Mouse (Mus musculus) layer of hippocampus, adult 2 months (tissue): ENCODE results near the gene Ctrc. TPM values are rescaled to one million over a fixed set of nuclear protein-coding genes. Genes with fewer than 3 reads are reported as not detected.
A peak's percentile ranks its signal among the peaks of the same experiment; 100 is the strongest.

Source experiments
- DNase-seq, 2 experiments: peaks; one replicate each; pipeline ENCODE4 v3.0.0; 2022; ENCODE audit warnings: low spot score in 2 of 2
- H3K27ac ChIP-seq: fragments of 200-600 bp; 2 replicates; pipeline ENCODE4 v1.8.1; 2022
- H3K4me3 ChIP-seq: fragments of 200-600 bp; 2 replicates; pipeline ENCODE4 v1.8.1; 2022; ENCODE audit warnings: mild to moderate bottlenecking
- CTCF ChIP-seq: fragments of 200-600 bp; conservative IDR thresholded peaks from 2 replicates; pipeline ENCODE4 v1.8.1; 2022; ENCODE audit warnings: antibody characterized with exemption, mild to moderate bottlenecking, moderate library complexity
- total RNA-seq, 2 experiments: library from RNA; stranded (reverse); gene quantifications; 2 replicates each; pipeline ENCODE4 v1.2.3; 2021

The Ctrc gene
- total RNA-seq, 2 experiments from 2014 or later, result not detected

DNA sequence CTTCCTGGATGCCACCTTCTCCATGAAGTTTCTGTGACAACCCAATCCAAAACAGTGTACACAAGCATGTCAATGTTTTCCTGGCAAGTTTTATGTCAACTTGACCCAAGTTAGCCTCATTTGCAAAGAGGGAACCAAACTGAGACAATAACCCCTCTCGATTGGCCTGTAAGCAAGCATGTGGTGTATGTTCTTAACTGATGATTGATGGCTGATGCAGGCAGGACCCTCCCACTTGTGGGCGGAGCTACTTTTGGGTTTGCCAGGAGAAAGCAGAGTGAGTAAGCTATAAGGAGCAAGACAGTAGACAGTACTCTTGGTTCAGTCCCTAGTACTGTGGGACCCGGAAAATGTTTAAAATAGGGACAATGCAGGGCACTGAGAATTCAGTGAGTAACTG lies 23.2 kb downstream of the Ctrc start:
- DNase-seq, result no peak
- Histone ChIP-seq H3K4me3 (no peak overlapping the region), H3K27ac (no peak overlapping the region)
- no peak for TF ChIP-seq CTCF

DNA sequence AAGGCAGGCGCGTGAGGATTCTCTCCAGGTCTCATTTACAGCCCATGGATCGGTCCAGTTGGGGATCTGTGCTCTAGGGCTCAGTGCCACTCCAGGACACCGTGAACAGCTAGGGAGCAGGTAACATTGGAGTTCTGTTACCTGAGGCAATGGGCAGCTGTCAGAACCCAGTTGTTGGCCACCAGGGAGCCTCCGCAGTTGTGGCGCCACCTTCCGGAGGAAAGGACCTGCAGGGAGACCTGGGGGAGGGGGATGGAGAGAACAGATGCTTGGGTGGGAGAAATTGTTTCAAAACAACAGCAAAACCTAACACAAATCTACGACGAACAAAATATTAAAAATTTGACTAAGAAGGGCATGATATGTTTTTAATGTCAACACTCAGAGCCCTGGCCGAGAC lies 24.1 kb downstream of the Ctrc start:
- DNase-seq, result no peak
- H3K27ac ChIP-seq, result no peak overlapping the region
- peak; percentile 58 for TF ChIP-seq CTCF
- H3K4me3 ChIP-seq, result no peak overlapping the region

DNA sequence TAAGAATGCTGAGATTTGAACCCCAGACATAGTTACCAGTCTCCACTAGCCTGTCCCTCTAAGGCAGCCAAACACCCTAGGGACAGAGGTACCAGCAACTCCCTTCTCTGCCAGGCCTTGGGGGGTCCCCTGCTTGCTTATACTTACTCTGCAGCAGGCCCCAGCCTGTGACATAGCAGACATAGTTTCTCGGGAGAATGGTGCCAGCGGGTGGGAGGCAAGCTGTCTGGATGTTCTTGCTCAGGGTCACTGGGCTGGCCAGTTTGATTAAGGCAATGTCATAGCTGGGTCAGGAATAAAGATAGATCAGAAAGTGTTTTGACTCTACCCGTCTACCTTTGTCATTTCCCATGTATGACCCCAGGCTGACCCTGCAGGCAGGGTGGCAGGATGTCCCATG lies 25.0 kb downstream of the Ctrc start:
- no peak for DNase-seq
- Histone ChIP-seq H3K4me3 (no peak overlapping the region), H3K27ac (no peak overlapping the region)
- TF ChIP-seq CTCF, result no peak

DNA sequence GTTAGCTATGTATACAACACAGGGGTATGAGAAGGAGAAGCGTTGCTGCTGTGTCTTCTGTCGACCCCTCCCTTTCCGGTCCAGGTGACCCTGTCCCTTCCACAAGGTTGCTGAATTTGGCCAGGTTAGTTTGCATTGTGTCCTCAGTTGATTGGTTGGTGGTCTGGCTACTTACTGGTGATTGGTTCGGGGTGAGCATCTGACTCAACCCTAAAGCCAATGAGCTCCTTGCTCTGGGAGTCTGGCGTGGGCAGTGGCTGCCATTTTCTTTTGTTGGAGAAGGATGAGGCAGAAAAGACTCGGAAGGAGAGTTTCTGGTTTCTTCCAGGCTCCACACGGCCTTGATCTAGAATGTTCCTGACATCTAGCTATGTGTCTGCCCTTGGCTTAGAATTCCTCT lies 26.8 kb downstream of the Ctrc start:
- no peak overlapping the region for H3K4me3 ChIP-seq

DNA sequence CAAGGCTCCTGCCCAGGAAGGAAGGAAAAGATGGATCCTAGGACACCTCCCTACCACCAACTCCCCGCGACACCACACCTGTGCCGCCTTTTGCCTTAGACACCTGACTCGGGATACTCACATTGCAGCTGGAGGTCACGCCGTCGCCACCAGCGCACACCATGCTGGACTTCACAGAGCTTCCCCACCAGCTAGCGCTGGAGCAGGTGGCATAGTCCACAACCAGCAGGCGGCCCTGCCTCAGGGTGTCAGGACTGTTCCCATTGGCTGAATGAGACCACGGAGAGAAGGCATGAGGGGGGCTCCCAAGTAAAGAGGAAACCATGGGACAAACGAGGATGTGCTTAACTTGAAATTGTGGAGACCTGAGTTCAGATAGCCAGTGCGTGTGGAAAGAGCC lies 27.3 kb downstream of the Ctrc start:
- H3K4me3 ChIP-seq, result no peak overlapping the region
- DNase-seq, result no peak
- no peak for TF ChIP-seq CTCF
- no peak overlapping the region for H3K27ac ChIP-seq

More for the DNA sequence above, 26.8 kb downstream of the Ctrc start:
- no peak for TF ChIP-seq CTCF
- no peak overlapping the region for H3K27ac ChIP-seq
- DNase-seq, result no peak

DNA sequence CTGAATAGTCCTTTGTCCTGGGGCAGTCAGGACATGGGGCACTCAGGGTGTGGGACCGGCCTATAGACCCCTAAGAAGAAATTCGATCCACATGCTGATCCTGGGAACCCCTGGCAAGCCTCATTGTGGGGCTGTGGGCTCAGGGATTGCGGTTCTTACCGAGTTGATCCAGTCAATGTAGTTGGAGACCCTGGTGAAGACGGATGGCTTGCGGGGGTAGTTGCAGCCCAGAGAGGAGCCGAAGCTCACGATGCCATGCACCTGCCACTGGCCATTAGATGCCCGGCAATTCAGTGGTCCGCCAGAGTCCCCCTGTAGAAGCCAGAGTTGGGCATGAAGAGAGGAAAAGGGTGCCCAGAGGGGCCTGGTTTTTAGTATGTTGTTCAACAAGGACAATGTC lies 28.5 kb downstream of the Ctrc start:
- no peak for DNase-seq
- Histone ChIP-seq H3K27ac (peak overlapping the region; percentile 77; the same call in 1 of the 2 replicates), H3K4me3 (no peak overlapping the region)
- TF ChIP-seq CTCF, result no peak

DNA sequence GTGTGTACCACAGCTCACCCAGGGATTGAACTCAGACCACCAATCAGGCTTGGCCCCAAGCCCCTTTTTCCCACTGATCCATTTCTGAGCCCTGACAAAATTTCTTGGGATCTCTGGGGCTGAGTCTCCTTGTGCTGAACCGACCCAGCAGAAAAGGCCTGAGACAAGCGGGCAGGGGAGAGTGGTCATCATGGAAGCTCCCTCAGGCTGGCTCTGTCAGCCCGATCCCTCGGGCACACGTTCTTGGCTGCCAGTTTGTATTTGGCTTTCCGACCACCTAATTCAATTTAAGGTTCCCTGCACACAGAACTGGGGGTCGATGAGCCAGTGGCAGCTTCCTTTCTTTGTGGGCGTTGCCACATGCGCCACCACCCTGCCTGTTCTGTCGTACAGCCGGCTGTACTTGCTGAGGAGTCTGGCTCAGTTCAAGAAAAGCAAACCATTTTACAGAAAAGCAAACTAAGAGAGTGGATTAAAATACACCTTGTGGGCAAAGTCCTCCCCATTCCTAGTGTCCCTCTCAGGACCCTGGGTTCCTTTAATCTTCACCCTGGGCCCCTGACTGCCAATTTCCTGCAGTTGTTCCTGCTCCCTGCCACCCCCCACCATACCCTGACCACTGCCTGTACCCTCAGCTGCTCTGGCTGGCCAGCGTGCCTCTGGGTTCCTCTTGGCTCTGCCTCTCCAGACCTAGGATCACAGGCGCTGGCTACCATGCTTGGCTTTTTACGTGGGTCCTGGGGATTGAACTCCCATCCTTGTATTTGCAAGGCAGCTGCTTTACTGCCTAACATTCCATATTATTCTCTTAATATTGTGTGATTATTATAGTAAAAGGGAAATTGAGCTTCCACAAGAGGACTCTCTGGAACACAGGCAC lies 29.1 kb downstream of the Ctrc start:
- Histone ChIP-seq H3K4me3 (no peak overlapping the region), H3K27ac (peak overlapping the region; percentile 77)
- no peak for TF ChIP-seq CTCF
- DNase-seq, result peak; percentile 38 to 50

DNA sequence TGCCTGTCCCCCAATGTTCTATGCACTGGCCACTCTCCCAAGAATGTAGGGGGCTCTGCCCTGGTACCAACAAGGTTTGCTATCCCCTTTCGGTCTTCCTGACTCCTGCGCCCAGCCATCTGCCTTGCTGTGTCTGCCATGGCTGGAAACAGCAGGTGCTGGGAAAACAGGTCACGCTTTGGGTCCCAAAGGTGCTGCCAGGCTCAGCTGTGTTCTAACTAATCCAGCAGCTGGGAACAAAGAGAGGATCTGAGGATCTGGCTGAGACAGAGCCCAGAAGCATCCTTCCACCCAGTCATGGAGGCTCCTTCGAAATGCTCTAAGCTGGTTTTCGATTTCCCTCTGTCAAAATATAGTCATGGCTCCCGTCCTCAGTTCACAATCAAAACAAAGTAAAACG lies 29.9 kb downstream of the Ctrc start:
- no peak for TF ChIP-seq CTCF
- Histone ChIP-seq H3K4me3 (no peak overlapping the region), H3K27ac (peak overlapping the region; percentile 77)
- no peak for DNase-seq

DNA sequence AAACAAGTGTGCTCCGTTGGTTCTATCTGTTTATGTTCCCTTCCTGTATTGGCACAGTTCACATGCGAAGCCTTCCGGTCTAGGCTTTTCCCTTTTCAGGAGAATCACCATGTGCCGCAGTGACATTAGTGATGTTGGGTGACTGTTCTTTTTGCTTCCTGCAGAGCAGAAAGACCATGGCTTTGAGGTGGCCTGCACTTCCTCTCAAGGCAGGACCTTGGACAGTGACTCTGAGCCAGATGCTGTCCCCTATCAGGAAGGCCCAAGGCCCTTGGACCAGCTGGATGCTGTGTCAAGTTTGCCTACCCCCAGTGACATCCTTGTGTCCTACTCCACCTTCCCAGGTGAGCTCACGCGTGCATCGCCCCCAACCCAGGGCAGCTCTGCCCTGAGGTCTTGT lies 34.8 kb downstream of the Ctrc start:
- no peak for DNase-seq
- no peak overlapping the region for H3K4me3 ChIP-seq
- no peak for TF ChIP-seq CTCF
- no peak overlapping the region for H3K27ac ChIP-seq

DNA sequence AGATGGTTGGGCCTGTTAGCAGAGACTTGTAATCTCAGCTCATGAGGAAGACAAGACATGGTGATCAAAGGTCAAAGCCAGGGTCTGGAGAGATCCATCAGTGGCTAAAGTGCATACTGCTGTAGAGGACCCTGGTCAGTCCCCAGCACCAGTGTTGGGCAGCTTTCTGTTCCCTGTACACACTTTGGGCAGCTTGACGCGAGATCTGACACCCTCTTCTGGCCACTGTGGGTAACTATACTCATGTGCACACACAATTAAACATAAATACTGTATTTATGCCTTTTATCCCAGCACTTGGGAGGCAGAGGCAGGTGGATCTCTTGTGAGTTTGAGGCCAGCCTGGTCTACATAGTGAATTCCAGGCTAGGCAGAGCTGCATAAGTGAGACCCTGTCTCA lies 35.2 kb downstream of the Ctrc start:
- no peak for TF ChIP-seq CTCF
- H3K27ac ChIP-seq, result no peak overlapping the region
- no peak overlapping the region for H3K4me3 ChIP-seq
- no peak for DNase-seq

DNA sequence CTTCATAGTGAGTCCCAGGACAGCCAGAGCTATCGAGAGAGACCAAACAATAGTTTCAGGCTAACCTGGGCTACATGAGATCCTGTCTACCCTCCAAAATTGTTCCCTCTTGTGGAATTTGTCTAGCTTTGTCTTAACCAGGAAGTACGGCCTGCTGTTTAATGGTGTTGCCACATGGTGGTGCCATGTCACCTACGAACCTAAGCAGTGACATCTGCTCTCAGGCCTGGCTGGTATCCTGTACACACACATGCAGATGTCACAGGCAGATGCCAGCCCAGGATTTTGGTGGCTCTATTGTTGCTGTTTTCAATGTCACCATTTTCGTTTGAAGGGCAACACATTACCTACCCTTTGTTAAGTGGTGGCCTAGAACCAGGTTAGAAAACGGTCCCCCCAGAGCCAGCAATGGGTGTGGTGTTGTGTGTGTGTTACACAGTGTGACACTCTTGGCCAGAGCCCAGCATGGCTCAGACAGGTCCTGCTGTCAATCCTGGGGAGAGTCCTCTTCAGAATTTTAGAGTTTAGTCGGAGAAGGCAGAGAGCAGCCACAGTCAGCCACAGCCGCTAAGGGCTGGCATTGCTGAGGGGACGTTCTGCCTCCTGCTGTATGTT lies 36.2 kb downstream of the Ctrc start:
- no peak overlapping the region; the same call in 1 of the 2 replicates for H3K27ac ChIP-seq
- H3K4me3 ChIP-seq, result no peak overlapping the region
- peak in 1 of 2 experiments; percentile 48 for DNase-seq
- TF ChIP-seq CTCF, result peak; percentile 77

DNA sequence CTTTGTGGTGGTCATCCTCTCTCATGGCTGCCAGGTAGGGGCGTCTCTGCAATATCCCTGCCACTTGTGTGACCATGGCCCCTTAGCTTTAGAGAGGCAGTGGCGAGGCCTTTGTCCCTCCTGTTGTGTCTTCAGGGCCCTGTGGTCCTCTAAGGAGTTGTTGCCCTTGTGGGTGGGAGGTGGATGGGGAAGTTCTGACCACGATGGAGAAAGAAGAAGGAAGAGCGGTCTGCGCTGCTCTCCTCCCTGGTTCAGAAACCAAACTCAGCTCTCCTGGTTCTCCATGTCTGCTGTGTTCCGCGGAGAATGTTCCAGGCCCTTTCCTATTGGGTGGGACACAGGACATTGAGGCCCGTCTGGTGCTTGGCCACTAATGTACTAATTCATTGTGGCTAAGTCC lies 40.3 kb downstream of the Ctrc start:
- no peak overlapping the region for H3K27ac ChIP-seq
- TF ChIP-seq CTCF, result no peak
- DNase-seq, result peak in 1 of 2 experiments; percentile 1
- H3K4me3 ChIP-seq, result no peak overlapping the region

DNA sequence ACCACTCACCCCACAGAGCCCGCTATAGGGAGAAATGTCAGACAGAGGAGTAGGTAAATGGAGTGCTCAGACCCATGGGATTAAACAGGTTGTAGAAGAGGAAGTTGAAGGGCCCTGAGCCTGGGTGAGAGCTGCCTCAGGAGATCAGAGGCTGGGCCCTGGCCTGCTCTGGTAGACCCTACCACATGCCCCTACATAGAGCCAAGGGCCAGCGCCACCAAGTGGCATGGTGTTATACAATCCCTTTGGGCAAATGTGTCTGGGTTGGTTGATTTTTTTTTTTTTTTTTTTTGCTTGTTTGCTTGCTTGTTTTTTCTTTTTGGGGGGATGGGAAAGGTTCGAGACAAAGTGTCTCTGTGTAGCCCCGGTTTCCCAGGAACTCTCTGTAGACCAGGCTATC lies 42.1 kb downstream of the Ctrc start:
- DNase-seq, result no peak
- TF ChIP-seq CTCF, result peak; percentile 32
- Histone ChIP-seq H3K27ac (no peak overlapping the region), H3K4me3 (no peak overlapping the region)

DNA sequence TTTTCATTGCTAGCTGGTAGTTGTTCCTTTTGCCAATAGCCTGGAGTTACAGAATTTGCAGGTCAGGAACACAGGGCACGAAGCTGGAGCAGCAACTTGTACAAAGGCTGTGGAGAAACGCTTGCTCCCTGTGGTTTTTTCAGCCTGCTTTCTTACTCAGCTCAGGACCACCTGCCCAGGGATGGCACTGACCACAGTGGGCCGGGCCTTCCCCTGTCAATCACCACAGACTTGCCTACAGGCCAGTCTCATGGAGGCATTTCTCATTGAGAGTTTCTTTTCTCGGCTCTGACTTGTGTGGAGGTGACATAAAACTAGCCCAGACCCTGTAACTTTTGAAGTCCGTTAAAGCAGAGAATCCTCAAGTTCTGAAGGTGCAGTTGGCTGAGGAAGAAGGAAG lies 48.6 kb downstream of the Ctrc start:
- H3K4me3 ChIP-seq, result no peak overlapping the region
- DNase-seq, result no peak
- no peak overlapping the region for H3K27ac ChIP-seq
- TF ChIP-seq CTCF, result no peak
